Comparison of ENCODE assay signal across 8 mouse cellular contexts in the genomic region with DNA sequence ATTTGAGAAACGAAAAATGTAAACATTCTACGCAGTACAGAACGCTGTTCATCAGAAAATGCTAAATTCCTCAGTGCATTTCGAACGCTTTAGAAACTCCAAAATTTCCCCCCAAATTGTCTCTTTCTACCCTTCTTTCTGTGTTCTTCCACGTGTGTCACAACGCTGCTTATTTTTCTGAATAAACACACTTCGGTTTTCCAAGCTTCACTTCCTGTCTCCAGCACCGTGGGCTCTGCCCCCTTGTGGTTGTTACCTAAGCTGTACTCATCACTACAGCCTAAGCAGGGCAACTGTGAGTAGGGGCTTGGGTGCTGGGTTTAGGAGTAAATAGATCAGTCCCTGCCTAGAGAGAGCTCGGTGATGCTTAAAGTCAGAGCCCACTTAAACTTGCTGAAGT. TPM values are rescaled to one million over a fixed set of nuclear protein-coding genes. Genes with fewer than 3 reads are reported as not detected.
DNase-seq lines count a peak whose midpoint lies in the region; ATAC-seq and TF ChIP-seq lines count a peak whose summit lies in the region.

No protein-coding gene starts in this region.

- peak; percentile 57; the same call in 1 of the 2 replicates for ATAC-seq in G1E (ENCODE audit: extremely low read depth, insufficient number of reproducible peaks, low FRiP score, poor library complexity, severe bottlenecking)
- ATAC-seq in embryonic facial prominence, embryonic 14.5 days (ENCODE audit: low read depth): peak; percentile 65; the same call in 1 of the 2 replicates
- peak; percentile 75; the same call in 1 of the 2 replicates for ATAC-seq in intestine, embryonic 15.5 days
- ATAC-seq in midbrain, embryonic 11.5 days (ENCODE audit: low FRiP score): no peak

- peak overlapping the region; percentile 54 for H3K9ac ChIP-seq in embryonic facial prominence, embryonic 14.5 days (ENCODE audit: low read depth, low read length)
- H3K9ac ChIP-seq in intestine, embryonic 15.5 days: no peak overlapping the region
- peak overlapping the region; percentile 40; the same call in 1 of the 2 replicates for H3K9ac ChIP-seq in midbrain, embryonic 11.5 days (ENCODE audit: low read length)

- no peak for DNase-seq in heart, embryonic 10.5 days (ENCODE audit: low spot score)
- no peak for DNase-seq in heart, adult 9 months (ENCODE audit: low spot score in 2 of 2)
- DNase-seq in G1E (ENCODE audit: low spot score): peak; percentile 41
- peak; percentile 71 for DNase-seq in embryonic facial prominence, embryonic 14.5 days (ENCODE audit: low spot score)
- DNase-seq in midbrain, embryonic 11.5 days (ENCODE audit: low spot score, missing footprints): peak; percentile 89
- no peak for DNase-seq in gastrocnemius, postnatal 25 days
- DNase-seq in left cerebral cortex, adult 11 months (ENCODE audit: low spot score): no peak

- H3K4me1 ChIP-seq in heart, embryonic 10.5 days: 0 out of 2 replicates have a peak, but pooled peaks cover 3% of the 10 kb centered on the region
- peaks cover 3% of the 10 kb centered on the region; the same call in 1 of the 2 replicates for H3K4me1 ChIP-seq in G1E (ENCODE audit: insufficient read depth, low read depth, low read length)
- H3K4me1 ChIP-seq in embryonic facial prominence, embryonic 14.5 days (ENCODE audit: control insufficient read depth, insufficient read depth, low read length): 0 out of 2 replicates have a peak, but pooled peaks cover 4% of the 10 kb centered on the region
- 0 out of 2 replicates have a peak, but pooled peaks cover 3% of the 10 kb centered on the region for H3K4me1 ChIP-seq in intestine, embryonic 15.5 days (replicated peaks)
- H3K4me1 ChIP-seq in midbrain, embryonic 11.5 days (ENCODE audit: control insufficient read depth, insufficient read depth, low read length): no peaks in the 10 kb centered on the region

- 37% methylated on average over 10 of the region's 10 CpGs for WGBS in heart, embryonic 10.5 days
- 37% methylated on average over 10 of the region's 10 CpGs for WGBS in embryonic facial prominence, embryonic 14.5 days
- WGBS in intestine, embryonic 15.5 days: 17% methylated on average over 10 of the region's 10 CpGs
- 38% methylated on average over 10 of the region's 10 CpGs for WGBS in midbrain, embryonic 11.5 days

- no peaks in the 10 kb centered on the region for H3K36me3 ChIP-seq in heart, embryonic 10.5 days
- H3K36me3 ChIP-seq in G1E (replicated peaks): no peaks in the 10 kb centered on the region
- H3K36me3 ChIP-seq in embryonic facial prominence, embryonic 14.5 days (ENCODE audit: control insufficient read depth, insufficient read depth, low read length): no peaks in the 10 kb centered on the region
- H3K36me3 ChIP-seq in intestine, embryonic 15.5 days: no peaks in the 10 kb centered on the region
- H3K36me3 ChIP-seq in midbrain, embryonic 11.5 days (ENCODE audit: control insufficient read depth, insufficient read depth, low read length): no peaks in the 10 kb centered on the region

- no peaks in the 10 kb centered on the region for H3K9me3 ChIP-seq in heart, embryonic 10.5 days
- no peaks in the 10 kb centered on the region for H3K9me3 ChIP-seq in G1E (replicated peaks)
- no peaks in the 10 kb centered on the region for H3K9me3 ChIP-seq in embryonic facial prominence, embryonic 14.5 days (ENCODE audit: control insufficient read depth, low read length)
- H3K9me3 ChIP-seq in intestine, embryonic 15.5 days: no peaks in the 10 kb centered on the region
- no peaks in the 10 kb centered on the region for H3K9me3 ChIP-seq in midbrain, embryonic 11.5 days (ENCODE audit: control insufficient read depth, low read length)

- H3K27me3 ChIP-seq in heart, embryonic 10.5 days (ENCODE audit: insufficient read depth, poor library complexity, severe bottlenecking): no peaks in the 10 kb centered on the region
- no peaks in the 10 kb centered on the region for H3K27me3 ChIP-seq in G1E (ENCODE audit: insufficient read depth, low read length)
- no peaks in the 10 kb centered on the region for H3K27me3 ChIP-seq in embryonic facial prominence, embryonic 14.5 days (replicated peaks; ENCODE audit: control insufficient read depth, insufficient read depth, low read length)
- no peaks in the 10 kb centered on the region for H3K27me3 ChIP-seq in intestine, embryonic 15.5 days (replicated peaks)
- no peaks in the 10 kb centered on the region for H3K27me3 ChIP-seq in midbrain, embryonic 11.5 days (ENCODE audit: control insufficient read depth, insufficient read depth, low read length)

- H3K27ac ChIP-seq in heart, embryonic 10.5 days: 0 out of 2 replicates have a peak overlapping the region, but pooled peaks have one; percentile 22
- H3K27ac ChIP-seq in embryonic facial prominence, embryonic 14.5 days (replicated peaks; ENCODE audit: low read depth, low read length): no peak overlapping the region
- no peak overlapping the region for H3K27ac ChIP-seq in intestine, embryonic 15.5 days
- H3K27ac ChIP-seq in midbrain, embryonic 11.5 days (ENCODE audit: low read depth, low read length): no peak overlapping the region

- H3K4me2 ChIP-seq in embryonic facial prominence, embryonic 14.5 days (ENCODE audit: low read depth, low read length): peak overlapping the region; percentile 47
- peak overlapping the region; percentile 53 for H3K4me2 ChIP-seq in intestine, embryonic 15.5 days (replicated peaks)
- H3K4me2 ChIP-seq in midbrain, embryonic 11.5 days: peak overlapping the region; percentile 23

- peak overlapping the region; percentile 35; the same call in 1 of the 2 replicates for H3K4me3 ChIP-seq in heart, embryonic 10.5 days
- no peak overlapping the region for H3K4me3 ChIP-seq in G1E (ENCODE audit: low read depth, low read length)
- H3K4me3 ChIP-seq in embryonic facial prominence, embryonic 14.5 days (ENCODE audit: low read depth, low read length): peak overlapping the region; percentile 32
- H3K4me3 ChIP-seq in intestine, embryonic 15.5 days (replicated peaks): peak overlapping the region; percentile 32
- H3K4me3 ChIP-seq in midbrain, embryonic 11.5 days (ENCODE audit: low read depth, low read length): no peak overlapping the region

- 0 out of 2 replicates have a peak, but pooled peaks have one; percentile 14 for TF ChIP-seq CTCF in G1E (IDR thresholded peaks at IDR 0.05; ENCODE audit: low read depth, low read length)

RNA-seq across cellular contexts. Expression of a gene that starts 19.4 kb away (rescaled TPM):
- 0.24 and 0.30 TPM in 2 replicates for polyA plus RNA-seq in heart, embryonic 10.5 days (2016; fragmentation: Nextera tagmentation; extraction: Ambion mirVana)
- not detected in 2 replicates for total RNA-seq in G1E (2014; fragmentation: Nextera tagmentation)
- total RNA-seq in G1E (2017): 0.05 and 0.06 TPM in 2 replicates
- polyA plus RNA-seq in G1E (2012): not detected in 2 replicates
- 3.5 and 4.8 TPM in 2 replicates for polyA plus RNA-seq in embryonic facial prominence, embryonic 14.5 days (2014; fragmentation: Nextera tagmentation; extraction: Ambion mirVana)
- not detected in 2 replicates for polyA plus RNA-seq in intestine, embryonic 15.5 days (2015; fragmentation: Nextera tagmentation; extraction: Ambion mirVana)
- not detected in 2 replicates for polyA plus RNA-seq in midbrain, embryonic 11.5 days (2014; fragmentation: Nextera tagmentation; extraction: Ambion mirVana)
- 1 to 10 TPM; 3.8 to 5.8 TPM for total RNA-seq in gastrocnemius, postnatal 25 days (2021)

RNA-seq across cellular contexts. Expression of a gene that starts 37.9 kb away (rescaled TPM):
- polyA plus RNA-seq in heart, embryonic 10.5 days (2016; fragmentation: Nextera tagmentation; extraction: Ambion mirVana): 0.11 and 0.46 TPM in 2 replicates
- total RNA-seq in G1E (2014; fragmentation: Nextera tagmentation) (not detected in 2 replicates), G1E (2017) (0.12 and 0.22 TPM in 2 replicates)
- not detected in 2 replicates for polyA plus RNA-seq in G1E (2012)
- not detected in 2 replicates for polyA plus RNA-seq in embryonic facial prominence, embryonic 14.5 days (2014; fragmentation: Nextera tagmentation; extraction: Ambion mirVana)
- polyA plus RNA-seq in intestine, embryonic 15.5 days (2015; fragmentation: Nextera tagmentation; extraction: Ambion mirVana): not detected in 2 replicates
- polyA plus RNA-seq in midbrain, embryonic 11.5 days (2014; fragmentation: Nextera tagmentation; extraction: Ambion mirVana): 0.11 TPM in 1 of 2 replicates, not detected in the other
- total RNA-seq in gastrocnemius, postnatal 25 days (2021): not detected

Comparison
In these comparisons a context has a peak if more than half of its experiments do, and no peak if none do; other contexts are left out.
1. DNase-seq: peak in G1E (single experiment), embryonic facial prominence, embryonic 14.5 days (single experiment) and midbrain, embryonic 11.5 days (single experiment); none in heart, embryonic 10.5 days (single experiment), heart, adult 9 months (0 of 2), gastrocnemius, postnatal 25 days (single experiment) and left cerebral cortex, adult 11 months (single experiment).
2. H3K4me3 ChIP-seq: peak in heart, embryonic 10.5 days (single experiment), embryonic facial prominence, embryonic 14.5 days (single experiment) and intestine, embryonic 15.5 days (single experiment); none in G1E (single experiment) and midbrain, embryonic 11.5 days (single experiment).
3. Peak in every context shown above with its lines, with median percentiles within 50 percentile points of each other: H3K4me2 ChIP-seq.